Mouse (Mus musculus): ENCODE data around the gene Adora3. TPM values are rescaled to one million over a fixed set of nuclear protein-coding genes. Genes with fewer than 3 reads are reported as not detected.

The Adora3 gene
- 1.1 TPM in 1 of 2 replicates, not detected in the other for total RNA-seq (2015; ENCODE audit: low replicate concordance)
- total RNA-seq (2017; ENCODE audit: low replicate concordance), result not detected in 2 replicates

- no peak for ATAC-seq (replicated peaks; ENCODE audit: low FRiP score, poor library complexity, severe bottlenecking)
Observed at GRCm38 (mm10) chr3:105870558-105870957, at the start of gene Adora3, which contains the start of gene Tmigd3. TSS of gene Adora3 (plus strand) at chr3:105870858. TSS of gene Tmigd3 (plus strand) at chr3:105870903.

DNA sequence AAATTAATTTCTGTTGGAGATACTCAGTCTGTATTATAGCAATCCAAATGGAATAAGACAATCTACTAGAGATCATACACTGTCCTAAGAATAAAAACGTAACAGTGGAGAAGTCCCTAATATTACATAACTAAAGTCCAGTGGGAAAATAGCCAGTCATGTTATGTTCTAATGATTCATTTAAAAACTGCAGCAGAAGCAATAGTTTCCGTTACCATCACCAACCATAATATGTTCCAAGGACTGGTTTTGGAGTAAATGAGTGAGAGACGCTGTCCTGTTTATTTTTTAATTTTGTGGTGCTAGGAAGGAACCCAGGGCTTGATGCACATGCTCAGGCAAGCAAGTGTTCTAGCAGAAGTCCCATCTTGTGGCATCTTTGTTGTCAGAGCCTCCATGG, 49.2 kb upstream of the Adora3 start:
- ATAC-seq (replicated peaks; ENCODE audit: low FRiP score, poor library complexity, severe bottlenecking), result no peak

DNA sequence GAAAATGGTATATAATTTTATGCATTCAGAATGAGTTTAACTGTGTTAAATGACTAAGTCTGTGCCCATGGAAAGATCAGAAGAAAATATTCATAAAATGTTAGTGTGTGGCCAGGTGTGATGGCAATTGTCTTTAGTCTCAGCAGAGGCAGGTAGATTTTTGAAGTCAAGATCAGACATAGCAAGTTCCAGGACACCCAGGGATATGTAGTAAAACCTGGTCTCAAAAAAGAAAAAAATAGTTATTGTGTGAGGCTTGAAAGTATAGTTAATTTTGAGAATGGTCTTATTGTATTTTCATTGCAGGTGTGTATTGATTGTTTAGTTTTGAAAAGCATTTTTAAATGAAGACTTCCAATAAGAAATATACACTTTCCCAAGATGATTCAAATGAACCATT, 47.0 kb upstream of the Adora3 start:
- ATAC-seq (replicated peaks; ENCODE audit: low FRiP score, poor library complexity, severe bottlenecking), result no peak

GRCm38 (mm10) chr3:105824103-105824502, 46.6 kb upstream of the Adora3 start:
- ATAC-seq (replicated peaks; ENCODE audit: low FRiP score, poor library complexity, severe bottlenecking), result no peak

GRCm38 (mm10) chr3:105824704-105825103, 46.0 kb upstream of the Adora3 start:
- ATAC-seq (replicated peaks; ENCODE audit: low FRiP score, poor library complexity, severe bottlenecking), result no peak

- ATAC-seq (replicated peaks; ENCODE audit: low FRiP score, poor library complexity, severe bottlenecking), result no peak
Observed at GRCm38 (mm10) chr3:105825501-105826161, 45.0 kb upstream of the Adora3 start.

- no peak for ATAC-seq (replicated peaks; ENCODE audit: low FRiP score, poor library complexity, severe bottlenecking)
Observed at GRCm38 (mm10) chr3:105831584-105831983, 39.1 kb upstream of the Adora3 start.

GRCm38 (mm10) chr3:105835875-105836274, 34.8 kb upstream of the Adora3 start:
- ATAC-seq (replicated peaks; ENCODE audit: low FRiP score, poor library complexity, severe bottlenecking), result peak; percentile 73

DNA sequence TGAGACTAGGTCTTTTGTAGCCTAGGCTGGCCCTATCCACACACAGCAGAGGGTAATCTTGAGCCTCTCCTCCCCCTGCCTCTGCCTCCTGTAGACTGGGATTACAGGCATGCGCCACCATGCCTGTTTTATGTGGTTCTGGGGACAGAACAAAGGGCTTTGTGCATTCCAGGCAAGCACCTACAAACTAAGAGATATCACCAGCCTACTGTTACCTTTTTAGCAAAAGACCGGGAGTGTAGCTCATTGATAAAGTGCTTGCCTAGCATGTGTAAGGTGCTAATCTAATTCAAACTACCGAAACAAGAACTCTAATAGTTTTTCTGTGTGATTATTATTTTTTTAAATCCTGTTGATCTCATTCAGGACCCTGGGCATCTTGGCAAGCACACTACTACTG, 33.8 kb upstream of the Adora3 start:
- no peak for ATAC-seq (replicated peaks; ENCODE audit: low FRiP score, poor library complexity, severe bottlenecking)

GRCm38 (mm10) chr3:105838655-105839054, 32.0 kb upstream of the Adora3 start:
- no peak for ATAC-seq (replicated peaks; ENCODE audit: low FRiP score, poor library complexity, severe bottlenecking)

- ATAC-seq (replicated peaks; ENCODE audit: low FRiP score, poor library complexity, severe bottlenecking), result no peak
Observed at GRCm38 (mm10) chr3:105839836-105840235, 30.8 kb upstream of the Adora3 start.

GRCm38 (mm10) chr3:105846294-105847069, 24.2 kb upstream of the Adora3 start:
- ATAC-seq (replicated peaks; ENCODE audit: low FRiP score, poor library complexity, severe bottlenecking), result no peak

- no peak for ATAC-seq (replicated peaks; ENCODE audit: low FRiP score, poor library complexity, severe bottlenecking)
Observed at GRCm38 (mm10) chr3:105853781-105854180, 16.9 kb upstream of the Adora3 start.

DNA sequence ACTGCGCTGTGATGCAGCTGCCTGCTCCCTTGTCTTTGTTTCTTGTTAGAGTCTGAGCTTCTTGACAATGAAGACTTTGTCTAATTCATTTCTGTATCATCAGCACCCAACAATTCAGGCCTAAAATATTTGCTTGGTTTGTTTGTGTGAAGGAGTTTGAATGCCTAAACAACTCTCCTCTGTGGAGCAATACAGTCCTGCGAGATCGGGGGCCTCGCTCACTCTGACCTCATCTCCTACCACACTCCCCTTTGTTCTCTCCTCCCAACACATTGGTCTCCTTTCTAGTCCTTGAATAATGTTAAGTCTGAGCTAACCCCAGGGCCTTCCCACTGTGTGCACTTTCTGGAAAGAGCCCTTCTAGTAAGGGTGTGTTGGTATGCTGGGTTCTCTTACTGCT, 15.9 kb upstream of the Adora3 start:
- no peak for ATAC-seq (replicated peaks; ENCODE audit: low FRiP score, poor library complexity, severe bottlenecking)

DNA sequence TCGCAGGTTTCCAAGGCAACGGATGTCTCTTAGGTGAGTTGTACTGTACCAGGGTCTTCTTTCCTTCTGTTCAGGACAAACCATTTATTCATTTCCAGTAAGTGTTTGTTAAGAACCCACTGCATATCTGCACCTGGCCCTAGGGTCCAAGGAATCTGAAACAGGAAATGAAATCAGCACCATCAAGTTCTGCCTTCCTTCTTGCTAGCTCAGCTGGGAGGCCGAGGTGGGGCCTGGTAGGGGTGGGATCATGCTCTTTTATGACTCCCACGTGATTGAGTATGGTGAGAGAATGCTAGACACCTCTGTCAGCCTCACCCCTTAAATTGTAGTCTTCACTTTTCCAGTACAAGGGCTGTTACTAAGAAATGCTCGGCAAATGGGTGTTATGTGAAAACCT, 13.1 kb upstream of the Adora3 start:
- ATAC-seq (replicated peaks; ENCODE audit: low FRiP score, poor library complexity, severe bottlenecking), result no peak

DNA sequence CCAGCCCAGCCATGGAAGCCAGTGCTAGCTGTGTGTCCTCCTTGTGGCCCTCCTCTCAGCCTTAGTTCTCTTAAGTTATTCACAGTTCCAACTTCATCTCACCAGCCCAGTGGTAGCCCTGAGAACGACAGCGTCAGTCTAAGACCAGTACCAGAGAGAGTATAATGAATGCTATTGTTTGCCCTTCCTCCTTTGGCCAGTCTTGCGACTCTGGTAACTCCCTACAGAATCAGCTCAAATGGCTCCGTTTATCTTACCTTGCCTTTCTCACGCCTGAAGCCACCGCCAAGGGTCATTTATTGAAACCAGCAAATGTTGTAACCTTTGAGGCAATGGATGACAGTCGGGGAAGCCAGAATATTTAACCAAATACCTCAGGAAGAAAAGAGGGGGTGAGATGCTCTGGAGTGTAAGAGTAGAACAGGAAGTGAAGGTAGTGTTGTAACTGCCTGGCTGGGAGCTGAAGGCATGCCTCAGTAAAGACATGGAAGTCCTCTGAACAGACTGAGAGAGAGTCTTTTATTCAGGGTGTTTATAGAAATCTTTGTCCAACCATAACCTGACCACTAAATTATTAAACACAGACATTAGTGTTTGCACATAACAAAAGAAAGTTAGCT, 8.8 kb upstream of the Adora3 start:
- no peak for ATAC-seq (replicated peaks; ENCODE audit: low FRiP score, poor library complexity, severe bottlenecking)

DNA sequence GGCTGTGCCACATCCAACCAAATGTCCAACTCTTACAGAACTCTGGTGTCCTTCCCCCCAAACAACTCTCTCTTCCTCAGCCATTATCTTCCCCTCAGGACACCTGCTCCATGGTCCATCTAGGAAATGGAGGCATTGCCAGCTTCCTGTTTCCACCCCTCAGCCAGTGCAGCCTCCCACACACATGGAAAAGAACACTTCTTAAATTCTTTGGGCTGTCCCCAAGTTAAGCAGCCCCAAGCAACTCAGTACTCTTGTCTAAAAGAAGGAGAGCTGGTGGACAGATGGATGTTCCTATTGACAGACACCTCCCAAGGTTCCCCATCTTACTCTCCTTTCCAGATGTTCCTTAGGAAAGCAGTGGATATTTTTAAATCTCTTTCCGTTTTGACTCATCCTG, 6.5 kb upstream of the Adora3 start:
- no peak for ATAC-seq (replicated peaks; ENCODE audit: low FRiP score, poor library complexity, severe bottlenecking)

DNA sequence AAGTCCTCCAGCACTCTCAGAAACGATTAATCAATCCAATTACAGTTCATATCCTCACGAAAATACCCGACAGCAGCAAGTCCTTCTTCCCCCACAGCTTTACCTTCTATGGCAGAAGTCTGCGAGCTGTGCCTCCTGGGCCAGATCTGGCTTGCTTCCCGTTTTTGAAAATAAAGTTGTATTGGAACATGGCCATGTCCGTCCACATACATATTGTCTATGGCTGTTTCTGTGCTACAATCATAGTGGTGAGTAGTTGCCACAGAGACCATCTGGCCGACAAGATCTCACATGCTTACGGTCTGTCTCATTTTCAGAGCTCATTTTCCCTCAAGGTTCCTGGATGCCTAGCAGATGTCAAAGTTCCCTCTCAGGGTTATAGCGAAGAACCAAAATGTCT, 5.5 kb upstream of the Adora3 start:
- no peak for ATAC-seq (replicated peaks; ENCODE audit: low FRiP score, poor library complexity, severe bottlenecking)

GRCm38 (mm10) chr3:105868135-105868534, 2.5 kb upstream of the Adora3 start:
- no peak for ATAC-seq (replicated peaks; ENCODE audit: low FRiP score, poor library complexity, severe bottlenecking)

DNA sequence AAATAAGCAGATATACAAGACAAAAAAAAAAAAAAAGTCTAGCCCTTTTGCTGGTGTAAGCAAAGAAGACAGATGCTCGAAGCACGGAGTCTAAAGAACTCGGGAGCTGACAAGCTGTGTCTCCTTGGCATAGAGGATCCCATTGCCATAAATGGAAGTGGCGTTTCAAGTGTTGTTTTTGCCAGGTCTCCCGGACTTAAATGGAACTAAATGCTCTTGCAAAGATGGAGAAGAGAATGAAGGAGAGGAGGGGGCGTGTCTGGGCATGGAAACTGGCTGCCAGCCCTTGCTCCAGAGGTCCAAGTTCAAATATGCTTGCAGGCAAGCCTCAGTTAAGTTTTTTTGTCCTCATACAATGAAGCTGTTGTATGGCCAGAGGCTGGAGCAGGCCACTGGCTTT, 1.4 kb downstream of the Adora3 start:
- no peak for ATAC-seq (replicated peaks; ENCODE audit: low FRiP score, poor library complexity, severe bottlenecking)

GRCm38 (mm10) chr3:105872579-105872978, 1.9 kb downstream of the Adora3 start:
- no peak for ATAC-seq (replicated peaks; ENCODE audit: low FRiP score, poor library complexity, severe bottlenecking)
